Mouse (Mus musculus): ENCODE data around the gene Zfp286.
A peak's percentile ranks its signal among the peaks of the same experiment; 100 is the strongest.

Zfp286 gene

DNA sequence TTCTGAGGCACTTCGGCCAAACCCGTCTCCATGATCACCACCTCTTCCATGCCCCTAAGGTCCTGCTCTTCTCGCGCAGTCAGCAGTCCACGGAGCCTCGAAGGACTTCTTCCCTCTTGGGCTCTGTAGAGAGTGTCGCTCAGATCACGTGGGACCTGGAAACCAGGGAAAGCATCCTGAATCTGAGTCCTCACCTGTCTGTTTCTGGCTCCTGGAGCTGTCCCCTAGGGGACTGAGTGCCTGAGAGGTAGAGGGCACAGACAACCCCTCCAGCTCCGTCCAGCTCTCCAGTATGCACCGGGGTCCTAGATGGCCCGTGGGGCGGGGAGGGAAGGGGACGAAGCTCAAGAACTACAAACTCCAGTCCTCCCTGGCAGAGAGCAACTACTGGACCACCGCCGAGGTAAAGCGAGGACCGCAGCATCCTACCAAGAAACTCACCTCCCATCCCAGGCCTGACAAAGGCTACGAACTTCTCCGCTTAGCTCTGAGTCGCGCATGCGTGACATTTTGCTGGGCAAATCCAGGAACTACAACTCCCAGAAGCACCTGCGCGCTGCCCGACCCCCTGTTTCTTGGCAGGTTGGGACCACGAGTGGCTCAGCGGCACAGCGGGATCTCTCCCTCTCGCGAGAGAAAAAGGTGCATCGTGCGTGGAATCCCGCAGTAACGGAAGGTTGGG lies at the start of gene Zfp286:
Gene Zfp286 (minus strand): TSS at position 528 of the 682 bp plus-strand sequence.
- DNase-seq: peak; percentile 81

DNA sequence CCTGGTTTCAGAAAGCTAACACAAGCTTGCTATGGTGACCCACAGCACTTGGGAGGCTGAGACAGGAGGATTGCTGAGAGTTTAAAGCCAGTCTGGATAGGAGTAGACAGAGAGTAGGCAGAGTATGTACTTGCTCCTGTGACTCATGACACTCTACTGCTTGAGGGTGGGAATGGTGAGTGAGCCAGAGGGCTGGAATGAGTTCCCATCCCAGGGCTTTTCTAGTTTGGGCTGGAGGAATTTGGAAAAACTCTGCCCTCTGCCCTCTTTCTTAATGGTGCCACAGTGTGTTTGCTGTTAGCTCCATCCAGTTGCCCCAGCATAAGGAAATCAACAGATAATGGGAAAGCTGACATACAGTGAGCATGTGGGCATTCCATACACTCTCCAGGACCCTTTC lies 42.6 kb upstream of the Zfp286 start:
- no peak for DNase-seq

DNA sequence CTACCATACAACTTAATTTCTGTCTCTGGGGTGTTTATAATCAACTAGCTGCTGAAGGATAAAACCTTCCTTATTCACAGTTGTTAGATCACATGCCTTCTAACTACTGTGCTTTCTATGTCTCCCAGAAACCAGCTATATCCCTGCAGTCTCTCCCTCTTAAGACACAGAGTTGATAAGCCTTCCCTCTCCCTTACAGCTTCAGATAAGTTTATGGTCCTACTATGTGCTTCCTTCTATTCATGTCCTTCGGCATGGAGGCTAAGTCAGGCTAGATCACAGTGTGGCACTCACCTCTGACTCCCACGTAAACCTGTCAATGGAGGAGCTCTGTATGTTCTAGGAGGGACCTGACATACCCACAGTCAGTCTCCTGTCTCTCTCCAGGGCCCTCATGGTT lies 41.1 kb upstream of the Zfp286 start:
- no peak for DNase-seq

DNA sequence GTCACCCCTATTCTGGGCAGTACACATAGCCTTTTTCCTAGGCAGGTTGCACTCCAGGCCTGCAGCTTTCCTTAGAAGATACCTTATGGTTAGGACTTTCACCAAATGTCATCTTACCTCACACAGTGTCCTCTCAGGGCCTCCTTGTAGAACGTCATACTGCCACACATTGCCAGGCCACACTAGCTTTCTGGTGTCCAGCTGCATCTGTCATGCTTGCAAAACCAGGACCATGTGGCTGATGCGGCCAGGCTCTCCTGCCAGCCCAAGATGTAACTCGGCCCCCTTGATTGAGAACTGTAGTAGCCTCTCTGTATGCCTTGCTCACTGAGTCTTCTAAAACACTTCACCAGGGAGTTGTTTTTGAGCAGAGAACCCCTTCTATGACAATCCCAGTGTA lies 38.6 kb upstream of the Zfp286 start:
- DNase-seq: no peak

DNA sequence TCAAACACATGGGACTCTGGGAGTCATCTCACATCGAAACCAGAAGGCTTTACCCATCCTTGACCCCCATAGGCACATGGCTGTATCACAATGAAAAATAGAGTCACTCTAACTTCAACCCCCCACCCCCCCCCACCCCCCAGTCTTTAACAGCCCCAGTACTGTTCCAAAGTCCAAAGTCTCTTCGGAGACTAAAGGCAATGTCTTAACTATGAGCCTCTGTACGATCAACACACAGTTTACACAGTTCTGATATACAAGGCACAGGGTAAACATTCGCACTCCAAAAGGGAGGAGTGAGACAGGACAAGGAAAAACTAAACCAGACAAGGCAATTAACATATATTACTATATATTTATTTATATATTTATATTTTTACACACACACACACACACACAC lies 37.9 kb upstream of the Zfp286 start:
- DNase-seq: no peak

DNA sequence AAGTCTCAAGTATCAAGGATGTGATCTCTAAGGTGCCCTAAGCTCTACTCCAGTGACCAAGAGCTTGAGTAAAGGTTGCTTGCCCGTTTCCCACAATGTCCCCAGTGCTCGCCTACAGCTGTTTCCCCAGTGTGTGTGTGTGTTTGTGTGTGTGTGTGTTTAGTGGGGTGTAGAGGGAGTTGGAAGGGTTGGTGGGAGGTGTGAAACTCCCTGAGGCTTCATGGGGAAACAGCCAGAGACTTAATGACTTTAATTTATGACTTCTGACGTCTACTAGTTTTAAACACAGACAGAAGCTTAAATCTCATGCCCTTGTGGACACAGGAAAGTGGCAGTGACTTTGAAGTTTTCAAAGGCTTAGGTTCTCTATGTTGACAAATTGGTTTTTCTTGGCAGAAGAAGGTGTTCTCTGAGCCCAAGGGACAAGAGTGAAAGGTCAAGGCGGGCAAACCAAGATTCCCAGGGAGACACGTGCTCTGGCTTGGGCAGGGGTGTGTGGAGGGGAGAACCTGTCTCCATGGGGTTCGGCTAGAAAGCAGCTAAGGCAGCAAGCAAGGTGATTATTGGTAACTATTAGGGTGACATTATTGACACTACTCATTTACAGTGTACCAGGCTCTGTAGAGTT lies 37.0 kb upstream of the Zfp286 start:
- no peak for DNase-seq

DNA sequence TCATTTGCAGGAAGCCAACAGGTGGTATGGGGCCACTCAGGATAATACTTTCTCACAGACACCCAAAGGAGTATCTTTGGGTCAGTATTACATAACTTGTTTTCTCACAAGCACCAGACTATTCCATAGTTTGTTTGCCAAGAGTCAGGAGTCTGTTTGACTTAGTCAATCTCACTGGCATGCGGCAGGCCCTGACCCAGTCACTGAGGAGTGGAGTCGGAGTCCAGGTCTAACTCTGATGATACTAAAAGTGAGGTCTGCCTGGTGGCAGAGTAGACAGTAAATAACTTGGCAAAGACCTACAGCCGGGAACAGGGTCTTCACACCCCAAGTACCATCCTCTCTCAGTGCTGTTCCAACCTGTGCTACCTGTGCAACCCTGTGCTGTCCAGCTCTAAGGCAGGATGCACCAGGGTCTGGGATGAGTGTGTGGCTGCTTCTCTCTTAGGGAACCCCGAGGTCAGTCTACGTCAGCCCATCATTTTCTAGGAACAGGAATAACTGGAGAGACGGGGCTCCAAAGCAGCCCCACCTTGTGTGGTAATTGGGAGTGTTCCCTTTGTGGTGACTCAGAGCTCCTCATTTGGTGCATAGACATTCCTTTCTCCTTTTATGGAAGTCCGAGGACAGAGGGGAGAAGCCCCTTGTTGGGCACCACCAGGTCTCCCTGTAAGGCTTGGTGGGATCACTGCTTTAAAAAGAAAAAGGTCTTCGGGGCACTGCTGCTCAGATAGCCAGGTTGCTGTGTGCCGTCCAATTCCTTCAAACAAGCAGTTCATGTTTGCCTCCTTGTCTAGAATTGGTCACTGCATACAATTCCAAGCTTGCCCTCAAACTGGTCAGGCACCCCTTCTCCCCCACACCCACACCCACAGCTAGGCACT lies 36.2 kb upstream of the Zfp286 start:
- no peak for DNase-seq

DNA sequence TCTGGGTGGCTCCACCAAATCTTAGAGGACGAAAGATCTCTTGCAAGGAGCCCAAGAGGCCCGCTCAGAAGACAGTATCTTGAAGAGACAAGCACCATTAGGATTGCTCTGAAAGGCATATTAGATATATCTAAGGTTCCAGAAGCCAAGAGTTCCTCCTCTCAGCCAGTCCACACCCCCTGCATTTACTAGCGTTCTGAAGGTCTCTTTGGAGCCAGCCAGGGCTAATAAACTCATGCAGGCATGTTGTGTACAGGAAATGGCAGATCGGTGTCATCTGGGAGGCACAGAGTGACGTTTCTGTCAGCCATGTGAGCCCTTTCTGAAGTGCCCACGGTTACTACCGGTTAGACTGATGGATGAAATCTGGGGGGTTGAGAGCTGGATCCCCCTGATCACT lies 34.9 kb upstream of the Zfp286 start:
- DNase-seq: no peak

DNA sequence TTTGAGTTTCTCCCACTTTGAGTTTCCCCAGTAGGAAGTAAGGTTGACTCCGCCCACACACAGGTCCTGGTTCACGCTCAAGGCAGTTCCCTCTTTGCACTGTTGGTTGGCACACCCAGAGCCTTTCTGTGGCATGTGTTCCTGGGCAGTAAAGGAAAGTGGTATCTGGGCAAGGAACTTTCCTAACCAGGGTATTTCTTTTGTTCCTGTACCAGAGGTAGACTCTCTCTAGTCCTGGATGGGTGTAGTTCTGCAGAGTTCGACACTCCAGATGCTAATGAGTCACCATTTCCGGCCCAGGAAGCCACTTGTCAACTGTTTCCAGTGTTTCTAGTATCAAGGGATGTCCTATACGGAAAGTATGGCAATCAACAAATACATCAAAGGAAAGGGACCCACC lies 32.6 kb upstream of the Zfp286 start:
- DNase-seq: peak; percentile 50

DNA sequence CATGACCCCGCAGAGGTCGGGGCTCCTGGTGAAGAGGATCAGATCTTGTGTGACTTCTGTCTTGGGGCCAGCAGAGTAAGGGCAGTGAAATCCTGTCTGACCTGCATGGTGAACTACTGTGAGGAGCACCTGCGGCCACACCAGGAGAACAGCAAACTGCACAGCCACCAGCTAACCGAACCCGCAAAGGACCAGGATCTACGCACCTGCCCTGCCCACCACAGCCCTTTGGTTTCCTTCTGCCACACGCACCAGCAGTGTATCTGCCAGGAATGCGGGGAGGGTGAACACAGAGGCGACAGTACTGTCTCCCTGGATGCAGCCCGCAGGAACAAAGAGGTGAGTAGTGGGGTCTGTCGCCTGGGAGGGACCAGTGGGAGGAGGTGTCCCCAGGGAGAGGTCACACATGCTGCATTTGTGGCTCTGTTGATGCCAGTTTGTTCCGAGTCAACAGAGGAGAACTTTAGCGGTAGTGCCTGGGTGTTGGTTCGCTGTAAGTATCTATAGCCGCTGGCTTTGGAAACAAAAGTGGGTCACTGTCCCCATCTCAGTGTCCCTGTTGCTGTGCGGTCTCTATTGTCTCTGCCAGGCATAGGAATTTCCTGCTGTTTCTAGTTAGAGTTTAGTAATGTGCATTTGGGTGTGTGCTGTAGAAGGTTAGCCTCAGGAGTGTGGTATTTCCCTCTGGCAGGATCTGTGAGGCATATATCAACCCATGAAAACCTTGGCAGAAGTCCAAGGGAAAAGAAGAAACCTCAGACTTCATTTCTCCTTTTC lies 31.6 kb upstream of the Zfp286 start:
- DNase-seq: peak; percentile 27

DNA sequence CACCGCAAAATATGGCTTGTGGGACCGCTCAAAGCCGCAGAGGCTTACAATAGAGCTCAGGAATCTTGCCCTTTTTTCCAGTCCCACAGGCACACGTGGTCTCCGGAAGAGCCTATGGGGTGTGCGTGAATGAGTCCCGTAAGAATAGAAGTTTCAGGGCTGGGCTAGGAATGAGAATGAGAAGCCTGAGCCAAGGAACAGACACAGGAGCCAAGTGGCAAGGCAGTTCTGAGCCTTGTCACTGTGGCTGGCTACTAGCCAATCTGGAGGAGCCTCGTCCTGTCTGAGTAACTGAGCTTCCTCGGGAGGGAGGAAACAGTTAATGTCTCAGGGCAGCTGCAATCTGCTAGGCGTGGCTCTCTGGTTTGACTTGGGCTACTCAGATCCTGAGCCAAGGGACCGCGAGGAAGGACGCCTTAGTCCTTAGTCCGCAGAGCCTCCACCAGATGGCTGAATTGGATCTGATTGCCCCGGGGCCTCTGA lies 30.8 kb upstream of the Zfp286 start, which contains the start of gene Trim16:
Gene Trim16 (plus strand): TSS at position 173 of the 483 bp plus-strand sequence.
- DNase-seq: peak; percentile 76

DNA sequence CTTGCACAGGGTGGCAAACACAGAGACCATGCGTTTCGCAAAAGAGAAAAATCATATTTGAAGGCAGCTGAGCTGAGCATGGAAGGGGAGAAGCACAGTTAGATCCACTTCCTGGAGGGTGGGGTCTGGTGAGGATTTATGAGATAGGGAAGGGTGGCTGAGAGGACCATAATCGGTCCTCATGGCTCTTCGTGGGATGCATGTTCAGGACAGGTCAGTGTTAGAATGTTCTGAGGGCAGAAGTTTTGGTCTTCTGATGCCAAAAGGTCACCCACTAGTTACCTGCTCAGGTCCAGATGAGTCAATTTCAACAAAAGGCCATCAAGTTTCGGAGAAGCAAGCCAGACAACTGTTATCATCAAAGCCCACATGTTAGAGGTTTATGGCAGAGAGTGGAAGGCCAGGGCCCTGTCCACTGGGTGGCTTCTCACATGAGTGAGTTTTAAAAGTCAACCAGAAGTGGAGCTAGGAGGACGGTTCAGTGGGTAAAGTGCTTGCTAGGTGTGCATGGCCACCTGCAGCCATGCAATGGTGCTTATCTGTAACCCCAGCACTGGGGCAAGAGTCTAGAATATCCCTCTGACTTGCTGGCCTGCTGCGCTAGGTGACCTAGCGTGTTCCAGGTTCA lies 29.9 kb upstream of the Zfp286 start:
- no peak for DNase-seq

DNA sequence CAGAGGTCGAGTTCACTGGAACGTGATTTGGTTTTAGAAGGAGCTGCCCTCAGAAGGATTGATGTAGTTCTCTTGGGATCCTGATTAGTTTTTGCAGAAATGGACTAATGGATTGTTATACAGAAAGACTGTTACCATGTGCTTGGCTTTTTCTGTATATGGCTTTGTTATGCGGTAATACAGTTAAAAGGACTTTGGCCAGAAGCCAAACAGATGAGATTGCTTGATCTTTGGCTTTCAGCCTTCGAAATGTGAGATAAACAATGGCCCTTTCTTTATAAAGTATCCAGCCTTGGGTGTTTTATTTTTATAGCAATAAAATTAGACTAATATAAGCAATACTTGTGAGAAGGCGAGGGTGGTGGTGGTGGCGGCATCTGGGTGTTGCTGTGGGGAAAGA lies 27.3 kb upstream of the Zfp286 start:
- no peak for DNase-seq

DNA sequence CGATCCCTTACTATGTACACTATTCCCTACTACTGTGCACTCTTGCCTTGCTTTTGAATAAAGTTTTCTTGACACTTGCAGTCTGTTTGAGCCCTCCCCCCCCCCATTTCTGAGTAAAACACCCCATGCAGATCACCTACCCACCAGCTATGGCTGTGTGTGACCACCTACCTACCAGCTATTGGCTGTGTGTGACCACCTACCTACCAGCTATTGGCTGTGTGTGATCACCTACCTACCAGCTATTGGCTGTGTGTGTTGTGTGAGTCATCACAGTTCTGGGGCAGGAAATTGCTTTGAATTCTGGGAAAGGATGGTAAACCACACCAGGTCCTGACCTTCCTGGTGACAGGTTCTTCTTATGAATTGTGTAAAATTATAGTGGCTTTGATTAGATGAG lies 26.2 kb upstream of the Zfp286 start:
- no peak for DNase-seq

DNA sequence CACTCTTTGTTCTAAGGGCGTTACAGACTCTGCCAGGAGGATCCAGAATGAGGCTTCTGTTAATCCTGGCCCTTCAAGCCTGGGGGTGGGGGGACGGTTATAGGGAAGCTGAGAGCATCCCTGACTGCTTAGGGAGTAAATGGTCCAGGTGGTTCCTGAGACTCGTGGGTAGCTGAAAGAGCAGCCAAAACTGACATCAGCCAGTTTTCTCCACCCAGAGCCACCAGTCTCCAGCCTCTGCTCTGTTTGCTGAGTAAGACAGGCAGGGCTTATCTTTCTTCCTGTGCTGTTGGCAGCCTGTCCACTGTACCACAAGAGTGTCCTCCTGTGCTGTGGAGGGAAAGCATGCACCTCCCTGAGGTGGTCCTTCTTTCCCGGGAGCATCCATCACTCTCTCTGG lies 25.4 kb upstream of the Zfp286 start:
- no peak for DNase-seq

DNA sequence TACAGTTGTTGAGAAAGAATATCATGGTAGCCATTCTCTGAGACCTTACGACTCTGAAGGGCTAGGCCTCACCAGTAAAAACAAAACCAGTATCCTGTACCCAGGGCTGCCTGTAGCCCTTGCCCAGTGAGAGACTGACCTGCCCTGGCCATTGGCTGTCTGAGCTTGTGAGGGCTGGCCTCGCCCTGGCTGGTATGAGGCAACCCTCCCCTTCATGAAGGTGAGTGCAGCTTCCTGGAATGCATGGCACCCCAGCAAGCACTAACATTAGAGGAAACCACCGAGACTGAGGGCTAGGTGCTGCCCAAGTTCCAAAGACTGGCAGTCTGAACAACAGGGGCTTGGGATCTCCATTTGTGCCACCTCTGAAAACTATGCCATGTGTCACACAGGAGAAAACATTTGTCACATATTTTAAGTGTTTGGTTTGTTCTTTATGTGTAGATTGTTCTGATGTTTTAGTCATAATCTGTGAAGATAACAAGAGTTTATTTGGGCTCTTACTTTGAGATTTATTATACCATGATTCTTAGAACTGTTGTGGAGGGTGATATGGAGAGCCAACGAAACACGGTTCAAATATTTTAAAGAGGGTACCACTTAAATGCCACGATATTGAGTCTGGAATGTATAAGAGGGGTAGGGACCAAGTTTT lies 24.8 kb upstream of the Zfp286 start:
- DNase-seq: peak; percentile 50

DNA sequence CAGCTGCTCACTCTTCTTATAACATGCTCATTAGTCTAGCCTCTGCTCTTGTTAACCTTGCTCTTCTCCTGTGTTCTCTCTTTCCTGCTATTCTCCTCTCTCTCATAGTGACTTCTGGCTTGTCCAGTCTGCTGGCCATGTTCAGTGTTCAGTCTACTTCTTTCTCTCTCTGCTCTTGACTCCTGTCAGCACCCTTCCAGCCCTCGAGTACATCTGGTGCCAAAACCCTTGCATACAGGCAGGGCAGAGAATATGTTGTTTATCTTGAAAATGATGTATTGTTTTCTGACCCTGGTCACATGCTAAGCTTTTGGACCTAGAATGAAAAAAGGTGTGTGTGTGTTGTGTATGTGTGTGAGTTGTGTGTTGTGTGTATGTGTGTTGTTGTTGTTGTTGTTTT lies 24.2 kb upstream of the Zfp286 start:
- DNase-seq: no peak

DNA sequence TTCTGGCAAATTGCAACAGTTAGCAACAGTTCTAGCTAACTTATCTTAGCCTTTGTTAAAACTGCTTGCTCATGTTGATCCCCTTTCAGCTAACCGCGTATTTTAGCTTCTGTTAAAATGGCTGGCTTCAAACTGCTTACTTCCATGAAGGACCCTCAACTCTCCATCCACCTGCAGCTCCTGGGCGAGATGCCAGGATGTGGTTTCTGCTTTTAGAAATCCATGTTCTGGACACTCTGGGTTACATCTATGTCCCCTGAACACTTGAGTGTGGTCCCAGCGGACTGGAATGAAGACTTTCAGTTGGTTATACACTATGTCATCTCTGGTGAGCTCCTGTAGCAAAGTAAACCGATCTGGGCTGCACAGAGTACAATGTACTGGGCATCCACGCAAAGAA lies 23.0 kb upstream of the Zfp286 start:
- DNase-seq: no peak

DNA sequence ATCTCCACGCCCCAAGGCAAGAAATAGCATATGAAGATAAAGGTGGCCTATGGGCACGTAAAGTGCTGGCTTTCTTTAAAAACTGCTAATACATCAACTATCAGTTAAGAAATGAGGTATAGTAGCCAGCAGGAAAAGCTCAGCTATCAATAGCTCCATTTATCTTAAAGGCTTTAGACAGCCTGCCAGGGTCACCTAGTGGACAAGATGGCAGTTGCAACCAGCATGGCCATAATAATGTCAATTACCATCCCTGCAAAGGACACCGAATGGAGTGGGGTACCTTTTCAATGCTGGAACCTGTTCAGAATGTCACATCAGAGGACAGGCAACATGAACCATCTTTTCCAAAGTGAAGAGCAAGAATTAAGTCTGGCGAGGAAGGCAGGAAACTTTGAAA lies 19.9 kb upstream of the Zfp286 start:
- DNase-seq: peak; percentile 49

DNA sequence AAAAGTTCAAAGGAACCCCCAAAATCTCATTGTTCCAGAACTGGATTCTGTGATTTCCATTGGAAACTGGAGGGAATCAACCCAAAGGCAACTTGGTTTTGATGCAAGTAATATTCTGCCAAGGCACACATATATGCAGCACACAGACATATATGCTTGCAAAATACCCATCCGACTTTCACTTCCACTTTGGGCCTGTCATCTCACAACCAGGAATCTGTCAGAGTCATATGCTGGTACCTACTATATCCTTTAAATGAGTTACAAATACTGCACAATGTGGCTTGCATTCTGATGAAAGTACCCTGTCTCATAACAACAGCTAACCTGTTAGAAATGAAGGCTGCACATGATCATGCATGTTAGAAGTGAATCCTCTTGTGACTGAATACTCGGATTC lies 18.7 kb upstream of the Zfp286 start:
- no peak for DNase-seq

DNA sequence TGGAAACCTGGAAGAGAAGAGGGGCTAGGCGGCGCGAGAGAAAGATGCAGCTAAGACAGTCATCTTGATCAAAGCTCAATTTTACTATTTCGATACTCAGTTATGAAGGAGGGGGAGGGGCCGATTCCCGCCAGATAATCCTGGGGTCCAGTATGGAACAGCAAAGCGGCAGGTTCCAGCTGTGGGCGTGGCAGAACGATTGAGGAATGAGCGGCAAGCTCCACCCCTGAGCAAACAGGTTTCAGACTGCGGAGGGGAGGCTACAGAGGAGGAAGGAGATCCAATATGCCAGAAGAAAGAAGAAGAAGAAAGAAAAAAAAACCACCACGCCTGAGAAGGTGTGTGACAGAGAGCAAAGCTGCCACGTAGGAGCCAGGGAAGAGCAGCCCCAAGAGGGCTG lies 14.9 kb upstream of the Zfp286 start:
- DNase-seq: no peak

DNA sequence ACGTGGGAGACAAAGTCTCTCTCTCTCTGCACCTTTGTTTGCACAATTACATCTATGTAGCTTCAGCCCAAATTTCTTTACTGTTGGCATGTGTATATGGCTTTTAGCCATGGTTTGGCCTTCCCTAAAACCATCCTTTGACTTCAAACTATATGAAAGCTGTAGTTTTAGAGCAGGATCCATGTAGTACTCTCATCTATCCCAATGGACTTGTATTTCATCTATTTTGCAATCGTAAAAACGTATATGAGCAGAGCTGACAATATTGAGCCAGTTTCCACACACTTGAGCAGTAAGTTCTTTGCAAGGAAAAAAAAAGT lies 315 bp upstream of the Zfp286 start:
- no peak for DNase-seq
